ENCODE assay signal across 18 mouse cellular contexts in the genomic region with DNA sequence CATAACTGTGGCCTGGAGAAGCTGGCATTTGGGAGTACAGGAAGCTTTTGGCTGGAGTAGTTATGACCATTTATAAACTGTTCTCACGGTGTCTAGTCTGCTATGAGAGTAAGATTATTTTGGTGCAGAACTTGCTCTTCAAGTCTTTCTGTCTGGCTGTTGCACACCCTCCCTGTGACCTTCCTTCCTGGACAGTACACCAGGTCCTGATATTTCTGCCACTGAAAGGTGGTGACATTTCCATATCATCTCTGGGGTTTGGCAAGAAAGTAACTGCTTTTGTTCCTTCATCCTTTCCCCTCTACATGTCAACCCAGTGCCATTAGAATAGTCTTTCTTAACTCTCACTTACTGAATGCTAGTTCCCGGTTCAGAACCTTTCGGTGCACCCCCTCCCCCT.
"Had no signal": no experiment of that assay in that cellular context is flagged by ENCODE, and none has a peak within 500 bp of the region (broad histone marks: within the 10 kb centered on the region; RNA-seq: fewer than 3 reads in every experiment).

No protein-coding gene starts in this region.

- H3K4me1 ChIP-seq: midbrain, embryonic 12.5 days; midbrain, embryonic 15.5 days; neural tube, embryonic 12.5 days; neural tube, embryonic 15.5 days had no signal

- H3K9ac ChIP-seq: liver, embryonic 14.5 days; liver, postnatal 0 days; lung, embryonic 14.5 days; midbrain, embryonic 12.5 days; midbrain, embryonic 15.5 days; neural tube, embryonic 12.5 days; neural tube, embryonic 15.5 days had no signal

- H3K4me3 ChIP-seq: midbrain, embryonic 12.5 days; midbrain, embryonic 15.5 days; neural tube, embryonic 12.5 days; neural tube, embryonic 15.5 days had no signal

- H3K27ac ChIP-seq: liver, embryonic 14.5 days; macrophage; midbrain, embryonic 12.5 days; midbrain, embryonic 15.5 days; neural tube, embryonic 12.5 days; neural tube, embryonic 15.5 days; stomach, postnatal 0 days had no signal

- H3K27me3 ChIP-seq: midbrain, embryonic 12.5 days; midbrain, embryonic 15.5 days; neural tube, embryonic 12.5 days; neural tube, embryonic 15.5 days had no signal

- H3K4me2 ChIP-seq: lung, embryonic 14.5 days; midbrain, embryonic 12.5 days; midbrain, embryonic 15.5 days; neural tube, embryonic 12.5 days; neural tube, embryonic 15.5 days had no signal

- DNase-seq: kidney, postnatal 14 days; kidney, postnatal 4 days; liver, postnatal 0 days; lung, embryonic 14.5 days; right cerebral cortex, adult 18-20 months; right cerebral cortex, postnatal 14 days; right cerebral cortex, postnatal 4 days; thymus, adult 2 months; thymus, postnatal 14 days; thymus, postnatal 4 days had no signal

- ATAC-seq: liver, postnatal 0 days; lung, postnatal 0 days; midbrain, embryonic 15.5 days had no signal

- H3K9me3 ChIP-seq: midbrain, embryonic 12.5 days; midbrain, embryonic 15.5 days; neural tube, embryonic 12.5 days; neural tube, embryonic 15.5 days had no signal
